Mouse (Mus musculus) intestine, embryonic 14.5 days (tissue): ENCODE results near the gene Cadm2. TPM values are rescaled to one million over a fixed set of nuclear protein-coding genes. Genes with fewer than 3 reads are reported as not detected.

Experiments
- ATAC-seq: fragments of 200-750 bp; cut with Nextera tagmentation; replicated peaks from 2 replicates; pipeline ENCODE4 v1.8.0; 2017; ENCODE audit warnings: low read depth, moderate number of reproducible peaks, moderate TSS enrichment, moderate library complexity; ENCODE audit not compliant: low FRiP score, low TSS enrichment
- DNase-seq: peaks from one replicate; pipeline ENCODE4 v3.0.0-alpha.2; 2018; ENCODE audit warnings: low spot score
- H3K27ac ChIP-seq: fragments of 300-500 bp; sonication (generic); 2 replicates; pipeline ENCODE4 v1.5.1; 2014; ENCODE audit warnings: low read depth, mild to moderate bottlenecking, control low read depth
- H3K27me3 ChIP-seq: fragments of 300-500 bp; sonication (generic); replicated peaks from 2 replicates; pipeline ENCODE4 v1.6.1; 2014; ENCODE audit warnings: low read length, control low read depth; ENCODE audit not compliant: control insufficient read depth, insufficient read depth
- H3K36me3 ChIP-seq: fragments of 300-500 bp; sonication (generic); 2 replicates; pipeline ENCODE4 v1.6.1; 2014; ENCODE audit warnings: low read length, control low read depth; ENCODE audit not compliant: control insufficient read depth, insufficient read depth
- H3K4me1 ChIP-seq: fragments of 300-500 bp; sonication (generic); replicated peaks from 2 replicates; pipeline ENCODE4 v1.6.1; 2014; ENCODE audit warnings: low read length, control low read depth, mixed read lengths; ENCODE audit not compliant: control insufficient read depth, insufficient read depth
- H3K4me2 ChIP-seq: fragments of 300-500 bp; sonication (generic); 2 replicates; pipeline ENCODE4 v1.6.1; 2014; ENCODE audit warnings: low read length
- H3K4me3 ChIP-seq: fragments of 300-500 bp; sonication (generic); 2 replicates; pipeline ENCODE4 v1.5.1; 2014; ENCODE audit warnings: low read depth, low read length, control low read depth, mixed read lengths
- H3K9ac ChIP-seq: fragments of 300-500 bp; sonication (generic); 2 replicates; pipeline ENCODE4 v1.6.1; 2014; ENCODE audit warnings: mild to moderate bottlenecking, low read length
- H3K9me3 ChIP-seq: fragments of 300-500 bp; sonication (generic); 2 replicates; pipeline ENCODE4 v1.6.1; 2016; ENCODE audit warnings: low read length, control low read depth; ENCODE audit not compliant: control insufficient read depth
- WGBS: fragments of 180-500 bp; shearing (Covaris S2); extraction: QIAGEN DNeasy Blood & Tissue Kit; methylation state at CpG from one replicate; pipeline ENCODE4 v1.1.7; 2014; 5-methylcytosine and 5-hydroxymethylcytosine counted together
- polyA plus RNA-seq: library from polyadenylated mRNA; unstranded; fragments of >200 nt; fragmentation: Nextera tagmentation; extraction: Ambion mirVana; gene quantifications from 2 replicates; pipeline ENCODE4 v1.2.1, GENCODE M21; 2014

The Cadm2 gene
- polyA plus RNA-seq, 1 experiment from 2014 or later: 0.91 TPM

GRCm38 (mm10) chr16:67182958-67183357, 437.8 kb downstream of the Cadm2 start:
- DNase-seq (no peak), ATAC-seq (no peak)
- Histone ChIP-seq H3K27me3 (no peaks in the 10 kb centered on the region), H3K4me1 (no peaks in the 10 kb centered on the region), H3K27ac (no peak overlapping the region), H3K4me2 (no peak overlapping the region), H3K4me3 (no peak overlapping the region), H3K9ac (no peak overlapping the region), H3K9me3 (no peaks in the 10 kb centered on the region), H3K36me3 (no peaks in the 10 kb centered on the region)
- 83% methylated on average over 5 of the region's 5 CpGs for WGBS

- no peak overlapping the region for H3K9ac ChIP-seq
- H3K4me3 ChIP-seq: no peak overlapping the region
- H3K9me3 ChIP-seq: no peaks in the 10 kb centered on the region
- no peak for ATAC-seq
- WGBS: 76% methylated on average over 4 of the region's 4 CpGs
- no peak overlapping the region for H3K4me2 ChIP-seq
- no peaks in the 10 kb centered on the region for H3K36me3 ChIP-seq
- no peak overlapping the region for H3K27ac ChIP-seq
- H3K4me1 ChIP-seq: no peaks in the 10 kb centered on the region
- no peak for DNase-seq
- no peaks in the 10 kb centered on the region for H3K27me3 ChIP-seq
Measured at GRCm38 (mm10) chr16:67175386-67175785, 445.3 kb downstream of the Cadm2 start.

GRCm38 (mm10) chr16:67162211-67162790, 458.4 kb downstream of the Cadm2 start:
- ATAC-seq: no peak
- no peak for DNase-seq
- WGBS: 56% methylated on average over 6 of the region's 6 CpGs

GRCm38 (mm10) chr16:67124811-67125210, 495.9 kb downstream of the Cadm2 start:
- H3K27me3 ChIP-seq: no peaks in the 10 kb centered on the region
- H3K9me3 ChIP-seq: no peaks in the 10 kb centered on the region
- H3K27ac ChIP-seq: no peak overlapping the region
- 66% methylated on average over 4 of the region's 4 CpGs for WGBS
- H3K36me3 ChIP-seq: no peaks in the 10 kb centered on the region
- DNase-seq (no peak), ATAC-seq (no peak)
- H3K4me2 ChIP-seq: no peak overlapping the region
- H3K4me1 ChIP-seq: no peaks in the 10 kb centered on the region
- no peak overlapping the region for H3K9ac ChIP-seq
- H3K4me3 ChIP-seq: no peak overlapping the region

More at GRCm38 (mm10) chr16:67162211-67162790, 458.4 kb downstream of the Cadm2 start:
- H3K9me3 ChIP-seq: no peaks in the 10 kb centered on the region
- no peak overlapping the region for H3K4me3 ChIP-seq
- H3K9ac ChIP-seq: no peak overlapping the region
- H3K27ac ChIP-seq: no peak overlapping the region
- H3K4me2 ChIP-seq: no peak overlapping the region
- H3K27me3 ChIP-seq: no peaks in the 10 kb centered on the region
- no peaks in the 10 kb centered on the region for H3K4me1 ChIP-seq
- H3K36me3 ChIP-seq: no peaks in the 10 kb centered on the region

GRCm38 (mm10) chr16:67122532-67122931, 498.2 kb downstream of the Cadm2 start:
- DNase-seq: no peak
- H3K9ac ChIP-seq: no peak overlapping the region
- 72% methylated on average over 5 of the region's 5 CpGs for WGBS
- no peaks in the 10 kb centered on the region for H3K36me3 ChIP-seq
- ATAC-seq: no peak
- H3K4me3 ChIP-seq: no peak overlapping the region
- no peaks in the 10 kb centered on the region for H3K4me1 ChIP-seq
- no peaks in the 10 kb centered on the region for H3K9me3 ChIP-seq
- no peak overlapping the region for H3K4me2 ChIP-seq
- H3K27me3 ChIP-seq: no peaks in the 10 kb centered on the region
- H3K27ac ChIP-seq: no peak overlapping the region

- Histone ChIP-seq H3K27me3 (no peaks in the 10 kb centered on the region), H3K27ac (no peak overlapping the region), H3K9ac (no peak overlapping the region), H3K36me3 (no peaks in the 10 kb centered on the region), H3K4me2 (no peak overlapping the region), H3K4me1 (no peaks in the 10 kb centered on the region), H3K9me3 (no peaks in the 10 kb centered on the region), H3K4me3 (no peak overlapping the region)
- DNase-seq: no peak
- WGBS: 83% methylated on average over 3 of the region's 3 CpGs
- no peak for ATAC-seq
Measured at GRCm38 (mm10) chr16:67121781-67122180, 498.9 kb downstream of the Cadm2 start.

- no peak for ATAC-seq
- Histone ChIP-seq H3K4me3 (no peak overlapping the region), H3K27me3 (no peaks in the 10 kb centered on the region), H3K9me3 (no peaks in the 10 kb centered on the region), H3K9ac (no peak overlapping the region), H3K4me2 (no peak overlapping the region), H3K27ac (no peak overlapping the region), H3K36me3 (no peaks in the 10 kb centered on the region), H3K4me1 (no peaks in the 10 kb centered on the region)
- DNase-seq: no peak
- 72% methylated on average over 8 of the region's 8 CpGs for WGBS
Measured at GRCm38 (mm10) chr16:67106478-67107061, 514.1 kb downstream of the Cadm2 start.

GRCm38 (mm10) chr16:67096706-67097105, 524.0 kb downstream of the Cadm2 start:
- no peak for ATAC-seq

GRCm38 (mm10) chr16:67095916-67096315, 524.8 kb downstream of the Cadm2 start:
- ATAC-seq (no peak), DNase-seq (no peak)
- H3K27me3 ChIP-seq: no peaks in the 10 kb centered on the region
- H3K4me3 ChIP-seq: no peak overlapping the region
- H3K4me1 ChIP-seq: no peaks in the 10 kb centered on the region
- no peak overlapping the region for H3K27ac ChIP-seq
- no peak overlapping the region for H3K4me2 ChIP-seq
- H3K9ac ChIP-seq: no peak overlapping the region
- H3K9me3 ChIP-seq: no peaks in the 10 kb centered on the region
- WGBS: 83% methylated on average over 4 of the region's 4 CpGs
- no peaks in the 10 kb centered on the region for H3K36me3 ChIP-seq

More at GRCm38 (mm10) chr16:67096706-67097105, 524.0 kb downstream of the Cadm2 start:
- WGBS: 70% methylated on average over 6 of the region's 6 CpGs
- Histone ChIP-seq H3K4me2 (no peak overlapping the region), H3K4me1 (no peaks in the 10 kb centered on the region), H3K4me3 (no peak overlapping the region), H3K9me3 (no peaks in the 10 kb centered on the region), H3K27me3 (no peaks in the 10 kb centered on the region), H3K36me3 (no peaks in the 10 kb centered on the region), H3K27ac (no peak overlapping the region), H3K9ac (no peak overlapping the region)
- no peak for DNase-seq
